Mouse (Mus musculus) cerebellum, adult 2 months (tissue): ENCODE measurements around the gene Gm13275. TPM values are rescaled to one million over a fixed set of nuclear protein-coding genes. Genes with fewer than 3 reads are reported as not detected.
"Not testable (repeated sequence)": the region's sequence is repeated elsewhere in the genome, so short reads cannot be mapped to it uniquely, and the experiment has no call there.

Experiments
- DNase-seq, 2 experiments: peaks; one replicate each; pipeline ENCODE4 v3.0.0; 2021
- H3K27ac ChIP-seq: fragments of 200-500 bp; 2 replicates; pipeline ENCODE4 v1.5.1; 2012; ENCODE audit warnings: low read length, control low read depth, inconsistent platforms; ENCODE audit not compliant: insufficient read depth
- H3K27me3 ChIP-seq: fragments of 200-500 bp; 2 replicates; pipeline ENCODE4 v1.6.1; 2012; ENCODE audit warnings: inconsistent platforms, mild to moderate bottlenecking, low read length, moderate library complexity; ENCODE audit not compliant: control insufficient read depth, insufficient read depth
- H3K4me1 ChIP-seq: fragments of 200-500 bp; 2 replicates; pipeline ENCODE4 v1.6.1; 2011; ENCODE audit warnings: low read length; ENCODE audit not compliant: control insufficient read depth, insufficient read depth
- H3K4me3 ChIP-seq: fragments of 200-500 bp; replicated peaks from 2 replicates; pipeline ENCODE3; 2011; ENCODE audit warnings: mild to moderate bottlenecking, low read depth, low read length, control low read depth; ENCODE audit not compliant: insufficient read depth
- CTCF ChIP-seq: fragments of 200-500 bp; IDR thresholded peaks from 2 replicates; pipeline ENCODE4 v1.5.1; 2011; ENCODE audit warnings: low read depth, mild to moderate bottlenecking, control low read depth, low read length, moderate library complexity, borderline replicate concordance; ENCODE audit not compliant: insufficient read depth
- WGBS: fragments of 180-500 bp; shearing (Covaris S2); methylation state at CpG from one replicate; pipeline ENCODE4 v1.1.7; 2018; 5-methylcytosine and 5-hydroxymethylcytosine counted together
- polyA plus RNA-seq: library from polyadenylated mRNA; depleted of rRNA; stranded (reverse); fragments of >200 nt; gene quantifications from 2 replicates; pipeline ENCODE4 v1.2.3, GENCODE M21; 2012

The Gm13275 gene
- polyA plus RNA-seq, 1 experiment = not detected

- H3K4me3 ChIP-seq, H3K4me1 ChIP-seq, H3K27ac ChIP-seq, H3K27me3 ChIP-seq: not testable (repeated sequence)
- peak; percentile 60 to 73 for DNase-seq
- peak; percentile 33; the same call in 1 of the 2 replicates for TF ChIP-seq CTCF
- WGBS = 3% methylated on average over 40 of the region's 42 CpGs
These were observed 30.8 kb upstream of the Gm13275 start for GRCm38 (mm10) chr4:88763384-88764018.

- not testable (repeated sequence) for H3K4me3 ChIP-seq, H3K4me1 ChIP-seq, H3K27ac ChIP-seq, H3K27me3 ChIP-seq, DNase-seq
- no CpG with 5 or more reads among the region's 32 CpGs for WGBS
These were observed 20.8 kb upstream of the Gm13275 start, which contains the start of gene Gm13290 for GRCm38 (mm10) chr4:88773534-88773933. Gene Gm13290, plus strand, starts transcription at chr4:88773834.

GRCm38 (mm10) chr4:88776622-88777021 is 17.7 kb upstream of the Gm13275 start, which contains the start of gene Gm13289:
Gene Gm13289, plus strand, starts transcription at chr4:88776922.
- H3K4me1 ChIP-seq, H3K27me3 ChIP-seq, DNase-seq, H3K4me3 ChIP-seq, H3K27ac ChIP-seq: not testable (repeated sequence)
- no CpG with 5 or more reads among the region's 29 CpGs for WGBS

GRCm38 (mm10) chr4:88779550-88779949 is 14.7 kb upstream of the Gm13275 start, which contains the start of gene Gm13272:
Gene Gm13272, plus strand, starts transcription at chr4:88779850.
- WGBS = no CpG with 5 or more reads among the region's 29 CpGs
- not testable (repeated sequence) for H3K27ac ChIP-seq, DNase-seq, H3K4me3 ChIP-seq, H3K27me3 ChIP-seq, H3K4me1 ChIP-seq

- DNase-seq, H3K4me1 ChIP-seq, H3K27me3 ChIP-seq, H3K4me3 ChIP-seq, H3K27ac ChIP-seq: not testable (repeated sequence)
- 49% methylated on average over 16 of the region's 18 CpGs for WGBS
These were observed 14.0 kb upstream of the Gm13275 start for GRCm38 (mm10) chr4:88780320-88780719.

- H3K27ac ChIP-seq = not testable (repeated sequence)
These were observed 12.5 kb upstream of the Gm13275 start, which contains the start of gene Ifnz for GRCm38 (mm10) chr4:88781831-88782230. Gene Ifnz, plus strand, starts transcription at chr4:88782131.

GRCm38 (mm10) chr4:88782335-88782734 is 12.0 kb upstream of the Gm13275 start:
- DNase-seq, H3K27ac ChIP-seq, H3K4me1 ChIP-seq, H3K27me3 ChIP-seq, H3K4me3 ChIP-seq: not testable (repeated sequence)
- WGBS = under 1% methylated on average over 16 of the region's 31 CpGs

More at GRCm38 (mm10) chr4:88781831-88782230, 12.5 kb upstream of the Gm13275 start, which contains the start of gene Ifnz:
- H3K4me1 ChIP-seq, H3K27me3 ChIP-seq, DNase-seq, H3K4me3 ChIP-seq: not testable (repeated sequence)
- 19% methylated on average over 4 of the region's 7 CpGs for WGBS

- not testable (repeated sequence) for H3K27ac ChIP-seq, DNase-seq, H3K4me3 ChIP-seq, H3K4me1 ChIP-seq, H3K27me3 ChIP-seq
- no CpG with 5 or more reads among the region's 27 CpGs for WGBS
These were observed 8.9 kb upstream of the Gm13275 start, which contains the start of gene Gm13276 for GRCm38 (mm10) chr4:88785409-88785808. Gene Gm13276, plus strand, starts transcription at chr4:88785709.

- H3K27me3 ChIP-seq, H3K27ac ChIP-seq, H3K4me3 ChIP-seq, H3K4me1 ChIP-seq: not testable (repeated sequence)
- 0% methylated on average over 3 of the region's 28 CpGs for WGBS
- DNase-seq = peak; percentile 80
- TF ChIP-seq CTCF = peak; percentile 45
These were observed 5.9 kb upstream of the Gm13275 start, which contains the start of gene Gm13277 for GRCm38 (mm10) chr4:88788402-88788801. Gene Gm13277, plus strand, starts transcription at chr4:88788632.

- H3K27me3 ChIP-seq, H3K4me3 ChIP-seq, H3K27ac ChIP-seq, H3K4me1 ChIP-seq, DNase-seq: not testable (repeated sequence)
- no CpG with 5 or more reads among the region's 28 CpGs for WGBS
These were observed 3.0 kb upstream of the Gm13275 start, which contains the start of gene Gm13278 for GRCm38 (mm10) chr4:88791250-88791649. Gene Gm13278, plus strand, starts transcription at chr4:88791550.

GRCm38 (mm10) chr4:88797097-88797496 is 2.8 kb downstream of the Gm13275 start, which contains the start of gene Gm13279:
Gene Gm13279, plus strand, starts transcription at chr4:88797397.
- H3K4me3 ChIP-seq, H3K4me1 ChIP-seq, H3K27ac ChIP-seq, DNase-seq, H3K27me3 ChIP-seq: not testable (repeated sequence)
- WGBS = no CpG with 5 or more reads among the region's 28 CpGs

GRCm38 (mm10) chr4:88799365-88799764 is 5.1 kb downstream of the Gm13275 start, which contains the start of gene Gm13285:
Gene Gm13285, plus strand, starts transcription at chr4:88799665.
- 12% methylated on average over 6 of the region's 7 CpGs for WGBS
- H3K4me3 ChIP-seq, H3K4me1 ChIP-seq, DNase-seq, H3K27me3 ChIP-seq, H3K27ac ChIP-seq: not testable (repeated sequence)
